Mouse (Mus musculus) heart, embryonic 14.5 days (tissue): ENCODE measurements at regions not wholly inside any gene's neighbourhood (a gene's known extent, or its start where the extent isn't known, plus 50 kb on each side); places are given as distances from the start of the nearest gene placed in this dataset.

Source experiments
- ATAC-seq: fragments of 200-750 bp; cut with Nextera tagmentation; 2 replicates; pipeline ENCODE4 v1.8.0; 2017; ENCODE audit warnings: low read depth, moderate TSS enrichment; ENCODE audit not compliant: insufficient number of reproducible peaks, insufficient read depth, low FRiP score
- H3K27ac ChIP-seq, 2 experiments: fragments of 200-500 bp in 1 of 2; fragments of 300-500 bp in 1 of 2; sonication (generic) in 1 of 2; replicated peaks in 1 of 2; 2 replicates each; pipeline ENCODE4 v1.5.1; 2012 to 2014; ENCODE audit warnings: low read depth in 2 of 2, low read length in 2 of 2, control low read depth in 1 of 2, mild to moderate bottlenecking in 1 of 2, mixed read lengths in 1 of 2; ENCODE audit not compliant: control insufficient read depth in 1 of 2, insufficient read depth in 1 of 2
- H3K27me3 ChIP-seq: fragments of 300-500 bp; sonication (generic); 2 replicates; pipeline ENCODE4 v1.6.1; 2014; ENCODE audit warnings: mild to moderate bottlenecking, low read length, control low read depth; ENCODE audit not compliant: control insufficient read depth, insufficient read depth
- H3K36me3 ChIP-seq: fragments of 300-500 bp; sonication (generic); 2 replicates; pipeline ENCODE4 v1.6.1; 2014; ENCODE audit warnings: mild to moderate bottlenecking, control low read depth, low read length, mixed read lengths; ENCODE audit not compliant: control insufficient read depth, insufficient read depth
- H3K4me1 ChIP-seq, 2 experiments: fragments of 200-500 bp in 1 of 2; fragments of 300-500 bp in 1 of 2; sonication (generic) in 1 of 2; 2 replicates each; pipeline ENCODE4 v1.6.1; 2012 to 2014; ENCODE audit warnings: low read length in 2 of 2, control low read depth in 1 of 2, mixed read lengths in 1 of 2; ENCODE audit not compliant: control insufficient read depth in 2 of 2, insufficient read depth in 2 of 2
- H3K4me2 ChIP-seq: fragments of 300-500 bp; sonication (generic); 2 replicates; pipeline ENCODE4 v1.6.1; 2014; ENCODE audit warnings: mild to moderate bottlenecking, low read length
- H3K4me3 ChIP-seq, 2 experiments: fragments of 200-500 bp in 1 of 2; fragments of 300-500 bp in 1 of 2; sonication (generic) in 1 of 2; 2 replicates each; pipeline ENCODE4 v1.5.1; 2012 to 2014; ENCODE audit warnings: low read length in 2 of 2, mild to moderate bottlenecking in 2 of 2, control low read depth in 1 of 2, low read depth in 1 of 2, moderate library complexity in 1 of 2; ENCODE audit not compliant: control insufficient read depth in 1 of 2, insufficient read depth in 1 of 2
- H3K9ac ChIP-seq: fragments of 300-500 bp; sonication (generic); 2 replicates; pipeline ENCODE4 v1.6.1; 2014; ENCODE audit warnings: mild to moderate bottlenecking, low read length
- H3K9me3 ChIP-seq: fragments of 300-500 bp; sonication (generic); 2 replicates; pipeline ENCODE4 v1.6.1; 2016; ENCODE audit warnings: low read length, control low read depth; ENCODE audit not compliant: control insufficient read depth
- WGBS: fragments of 180-500 bp; shearing (Covaris S2); extraction: QIAGEN DNeasy Blood & Tissue Kit; methylation state at CpG from one replicate; pipeline ENCODE4 v1.1.7; 2014; 5-methylcytosine and 5-hydroxymethylcytosine counted together

DNA sequence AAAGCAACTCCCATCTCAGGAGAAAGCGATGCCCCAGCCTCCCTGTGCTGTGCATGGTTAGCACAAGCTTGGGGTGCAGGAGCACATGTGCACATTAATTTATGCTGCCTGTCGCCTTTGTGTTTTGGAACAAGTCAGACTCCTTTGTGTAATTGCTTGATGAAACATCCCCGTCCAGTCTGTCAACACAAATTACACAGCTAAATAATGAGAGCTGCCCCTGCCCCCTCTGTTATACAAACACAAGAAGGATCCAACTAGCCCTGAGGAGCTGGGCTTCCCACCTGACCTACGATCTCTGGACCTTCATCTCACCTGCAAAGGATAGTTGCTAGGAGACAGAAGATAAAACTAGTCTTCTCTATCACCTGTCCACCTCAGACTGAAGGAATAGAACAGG lies 251.4 kb downstream of the Gm9195 start:
- H3K27me3 ChIP-seq = no peaks in the 10 kb centered on the region
- no peaks in the 10 kb centered on the region for H3K9me3 ChIP-seq
- WGBS = 71% methylated on average over 4 of the region's 4 CpGs
- ATAC-seq = no peak
- no peak overlapping the region for H3K9ac ChIP-seq
- no peaks in the 10 kb centered on the region for H3K36me3 ChIP-seq
- H3K4me2 ChIP-seq = no peak overlapping the region
- H3K4me1 ChIP-seq = no peaks in the 10 kb centered on the region
- no peak overlapping the region for H3K4me3 ChIP-seq
- no peak overlapping the region for H3K27ac ChIP-seq

DNA sequence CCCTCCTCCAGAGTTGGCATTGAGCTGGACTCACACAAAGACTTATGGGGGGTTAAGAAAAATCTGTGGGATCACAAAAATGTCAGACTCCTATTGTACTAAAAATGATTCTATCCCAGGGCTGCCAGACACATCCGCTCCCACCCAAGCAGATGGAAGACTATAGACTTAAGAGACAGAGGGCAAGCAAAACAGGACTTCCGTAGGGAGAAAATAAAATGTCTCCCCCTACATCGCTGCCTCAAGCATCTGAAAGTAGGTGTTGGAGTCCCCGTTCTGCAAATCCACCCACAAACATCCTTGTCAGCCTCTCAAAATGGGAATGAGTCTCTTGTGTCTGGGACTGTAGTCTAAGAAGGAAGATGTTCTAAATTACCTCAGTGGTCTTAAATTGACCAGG lies 253.3 kb downstream of the Gm9195 start:
- H3K4me1 ChIP-seq = no peaks in the 10 kb centered on the region
- H3K9me3 ChIP-seq = no peaks in the 10 kb centered on the region
- H3K4me2 ChIP-seq = no peak overlapping the region
- no peaks in the 10 kb centered on the region for H3K36me3 ChIP-seq
- 85% methylated on average over 4 of the region's 4 CpGs for WGBS
- no peak overlapping the region for H3K27ac ChIP-seq
- no peak overlapping the region for H3K9ac ChIP-seq
- no peak for ATAC-seq
- no peaks in the 10 kb centered on the region for H3K27me3 ChIP-seq
- no peak overlapping the region for H3K4me3 ChIP-seq

DNA sequence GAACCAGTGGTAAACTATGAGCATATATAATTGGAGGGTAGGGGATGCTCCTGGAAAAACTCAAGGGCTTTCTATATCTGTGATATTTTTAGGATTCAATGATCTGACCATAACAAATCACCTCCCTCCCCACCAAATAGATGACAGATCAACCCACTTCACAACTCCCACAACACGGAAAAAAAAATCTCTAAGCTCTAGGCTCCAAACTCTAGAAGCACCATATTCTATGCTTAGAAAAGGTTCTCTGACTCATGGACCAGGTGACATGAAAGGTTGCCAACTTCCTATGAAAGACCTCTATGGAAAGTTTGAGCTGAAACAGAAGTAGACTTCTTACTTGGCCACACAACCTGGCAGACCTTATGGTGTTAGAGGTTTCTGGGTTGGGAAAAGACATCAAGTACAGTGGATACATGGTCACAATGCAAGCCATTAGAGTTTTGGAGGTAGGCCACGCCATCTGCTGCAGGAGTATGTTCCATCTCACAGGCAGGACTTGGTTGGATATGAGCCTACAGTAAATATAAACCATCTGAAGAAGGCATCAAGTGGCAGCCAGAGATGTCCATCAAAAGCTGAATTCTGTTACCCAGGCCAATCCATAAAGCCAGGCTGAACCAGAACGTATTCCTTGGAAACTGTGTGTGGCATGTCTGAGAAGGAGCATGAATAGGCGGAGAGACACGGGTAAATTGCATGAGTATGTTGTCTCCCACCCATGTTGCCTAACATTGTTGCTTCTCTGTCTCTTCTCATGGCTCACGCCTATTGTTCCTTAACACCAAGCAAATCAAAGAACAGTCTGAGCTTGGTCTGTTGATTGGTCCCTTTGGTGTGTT lies 257.2 kb downstream of the Gm9195 start:
- 70% methylated on average over 6 of the region's 6 CpGs for WGBS
- Histone ChIP-seq H3K9me3 (no peaks in the 10 kb centered on the region), H3K4me2 (no peak overlapping the region), H3K4me3 (no peak overlapping the region), H3K36me3 (no peaks in the 10 kb centered on the region), H3K4me1 (no peaks in the 10 kb centered on the region), H3K27ac (no peak overlapping the region), H3K9ac (no peak overlapping the region), H3K27me3 (no peaks in the 10 kb centered on the region)
- ATAC-seq = no peak

DNA sequence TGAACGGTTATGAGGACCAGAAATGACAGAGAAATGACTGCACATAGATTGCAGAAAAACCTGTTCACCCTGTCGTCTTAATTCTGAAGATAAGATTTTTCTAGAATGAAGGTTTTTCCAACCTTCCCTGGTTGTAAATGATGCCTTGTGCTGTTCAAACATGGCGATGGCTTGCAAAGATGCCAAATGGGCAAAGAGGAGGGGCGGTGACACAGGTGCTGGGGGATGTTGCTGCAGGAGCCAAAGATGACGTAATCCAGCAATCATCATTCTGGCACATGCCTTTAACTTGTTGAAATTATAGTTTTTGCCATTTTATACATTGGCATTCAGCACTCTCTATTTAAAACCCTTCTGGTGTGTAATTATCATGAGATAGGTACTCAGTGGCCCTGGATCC lies 263.8 kb downstream of the Gm9195 start:
- no peaks in the 10 kb centered on the region for H3K27me3 ChIP-seq
- no peak for ATAC-seq
- H3K9ac ChIP-seq = no peak overlapping the region
- H3K4me2 ChIP-seq = no peak overlapping the region
- H3K4me1 ChIP-seq = no peaks in the 10 kb centered on the region
- WGBS = 68% methylated on average over 5 of the region's 5 CpGs
- H3K27ac ChIP-seq = no peak overlapping the region
- H3K9me3 ChIP-seq = no peaks in the 10 kb centered on the region
- no peaks in the 10 kb centered on the region for H3K36me3 ChIP-seq
- no peak overlapping the region for H3K4me3 ChIP-seq

DNA sequence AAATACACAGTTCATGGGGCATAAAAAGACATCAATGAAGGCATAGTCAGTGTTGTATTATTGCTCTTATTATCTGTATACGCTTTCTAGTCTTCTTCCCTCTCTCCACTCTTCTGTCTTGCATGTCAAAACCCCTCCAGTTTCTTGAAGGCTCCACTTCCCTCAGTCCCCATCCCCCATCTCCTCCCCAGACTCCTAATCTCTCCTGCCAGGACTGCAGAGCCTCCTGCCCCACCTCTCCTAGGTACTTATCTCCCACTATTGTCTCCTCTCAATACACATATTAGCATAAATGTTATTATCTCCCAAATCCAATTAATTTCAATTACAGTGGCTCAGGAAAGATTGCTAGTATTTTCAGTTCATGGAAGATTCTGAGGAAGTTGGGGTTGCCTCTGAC lies 264.2 kb downstream of the Gm9195 start:
- Histone ChIP-seq H3K27ac (no peak overlapping the region), H3K9me3 (no peaks in the 10 kb centered on the region), H3K4me1 (no peaks in the 10 kb centered on the region), H3K4me3 (no peak overlapping the region), H3K27me3 (no peaks in the 10 kb centered on the region), H3K36me3 (no peaks in the 10 kb centered on the region), H3K4me2 (no peak overlapping the region), H3K9ac (no peak overlapping the region)
- 33% methylated on average over 1 of the region's 1 CpGs for WGBS
- no peak for ATAC-seq

DNA sequence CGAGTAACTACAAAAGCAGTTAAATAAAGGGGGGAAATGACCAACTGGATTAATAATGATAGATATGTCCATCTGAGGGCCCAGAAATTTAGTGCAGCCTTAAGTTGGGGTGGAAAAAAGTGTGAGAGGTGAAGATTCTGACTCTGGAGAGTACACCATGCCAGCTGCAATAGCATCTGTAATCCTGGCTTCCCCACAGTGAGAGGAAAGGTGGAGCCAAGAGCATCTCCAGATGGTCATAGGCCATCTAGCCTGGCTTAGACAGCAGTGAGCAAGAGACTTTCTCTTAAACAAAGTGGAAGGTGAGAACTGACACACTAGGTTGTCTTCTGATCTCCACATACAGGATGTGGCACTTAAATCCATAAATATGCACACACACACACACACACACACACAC lies 264.7 kb downstream of the Gm9195 start:
- no peak overlapping the region for H3K9ac ChIP-seq
- no peak overlapping the region for H3K4me2 ChIP-seq
- no peaks in the 10 kb centered on the region for H3K27me3 ChIP-seq
- H3K9me3 ChIP-seq = no peaks in the 10 kb centered on the region
- 45% methylated on average over 1 of the region's 1 CpGs for WGBS
- H3K4me3 ChIP-seq = no peak overlapping the region
- no peaks in the 10 kb centered on the region for H3K36me3 ChIP-seq
- H3K27ac ChIP-seq = no peak overlapping the region
- H3K4me1 ChIP-seq = no peaks in the 10 kb centered on the region
- no peak for ATAC-seq

DNA sequence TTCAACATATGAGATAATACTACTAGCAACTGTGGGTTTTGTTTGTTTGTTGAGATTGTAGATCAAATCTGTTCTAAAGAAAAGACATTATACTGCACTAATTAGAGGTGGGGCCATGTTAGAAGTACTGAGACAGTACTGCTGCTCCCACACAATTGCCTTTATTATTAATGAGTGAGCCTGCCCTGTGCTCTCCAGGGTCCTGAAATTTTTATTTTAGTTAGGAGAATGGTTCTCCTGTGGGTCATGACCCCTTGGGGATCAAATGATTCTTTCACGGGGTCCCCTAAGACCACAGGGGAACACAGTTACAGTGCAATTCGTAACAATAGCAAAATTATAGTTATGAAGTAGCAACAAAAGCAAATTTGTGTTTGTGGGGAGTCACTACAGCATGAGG lies 268.8 kb downstream of the Gm9195 start:
- WGBS = 51% methylated on average over 2 of the region's 2 CpGs
- Histone ChIP-seq H3K27ac (no peak overlapping the region), H3K4me1 (no peaks in the 10 kb centered on the region), H3K9ac (no peak overlapping the region), H3K27me3 (no peaks in the 10 kb centered on the region), H3K9me3 (no peaks in the 10 kb centered on the region), H3K4me3 (no peak overlapping the region), H3K36me3 (no peaks in the 10 kb centered on the region), H3K4me2 (no peak overlapping the region)
- no peak for ATAC-seq

DNA sequence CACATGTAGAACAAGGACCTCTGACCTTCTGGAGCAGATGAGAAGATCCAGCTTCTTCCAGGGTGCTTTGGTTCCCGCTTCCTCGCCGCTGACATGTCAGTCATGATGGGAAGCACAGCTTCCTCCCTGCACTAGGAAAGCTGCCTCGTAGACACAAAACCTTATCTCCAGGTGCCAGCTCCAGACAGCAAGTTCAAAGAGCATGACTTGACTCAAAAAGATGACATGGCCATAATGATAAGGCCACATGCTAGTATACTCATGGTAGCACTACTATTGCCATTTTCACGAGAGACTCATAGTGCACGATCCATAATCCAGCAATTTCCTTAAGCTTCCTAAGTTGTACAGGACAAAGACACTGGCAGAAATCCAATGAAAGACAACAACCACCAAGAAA lies 272.1 kb downstream of the Gm9195 start:
- Histone ChIP-seq H3K27ac (no peak overlapping the region), H3K36me3 (no peaks in the 10 kb centered on the region), H3K4me3 (no peak overlapping the region), H3K4me1 (no peaks in the 10 kb centered on the region), H3K4me2 (no peak overlapping the region), H3K9ac (no peak overlapping the region), H3K9me3 (no peaks in the 10 kb centered on the region), H3K27me3 (no peaks in the 10 kb centered on the region)
- ATAC-seq = no peak
- 65% methylated on average over 6 of the region's 6 CpGs for WGBS
